Mouse (Mus musculus) embryonic facial prominence, embryonic 14.5 days (tissue): ENCODE data around the gene Rnf181. TPM values are rescaled to one million over a fixed set of nuclear protein-coding genes. Genes with fewer than 3 reads are reported as not detected.

ENCODE experiments used
- ATAC-seq: fragments of 200-750 bp; cut with Nextera tagmentation; 2 replicates; pipeline ENCODE4 v1.8.0; 2017; ENCODE audit warnings: low read depth, moderate number of reproducible peaks, moderate TSS enrichment
- DNase-seq: peaks from one replicate; pipeline ENCODE4 v3.0.0-alpha.2; 2015; ENCODE audit warnings: low spot score
- H3K27ac ChIP-seq: fragments of 300-500 bp; sonication (generic); replicated peaks from 2 replicates; pipeline ENCODE4 v1.5.1; 2014; ENCODE audit warnings: low read depth, mild to moderate bottlenecking, low read length, moderate library complexity
- H3K27me3 ChIP-seq: fragments of 300-500 bp; sonication (generic); replicated peaks from 2 replicates; pipeline ENCODE4 v1.6.1; 2014; ENCODE audit warnings: low read length; ENCODE audit not compliant: control insufficient read depth, insufficient read depth
- H3K36me3 ChIP-seq: fragments of 300-500 bp; sonication (generic); 2 replicates; pipeline ENCODE4 v1.6.1; 2014; ENCODE audit warnings: low read length, mixed read lengths; ENCODE audit not compliant: control insufficient read depth, insufficient read depth
- H3K4me1 ChIP-seq: fragments of 300-500 bp; sonication (generic); 2 replicates; pipeline ENCODE4 v1.6.1; 2014; ENCODE audit warnings: antibody characterized with exemption, low read length; ENCODE audit not compliant: control insufficient read depth, insufficient read depth
- H3K4me2 ChIP-seq: fragments of 300-500 bp; sonication (generic); 2 replicates; pipeline ENCODE4 v1.6.1; 2014; ENCODE audit warnings: low read depth, mild to moderate bottlenecking, low read length, moderate library complexity, mixed read lengths
- H3K4me3 ChIP-seq: fragments of 300-500 bp; sonication (generic); 2 replicates; pipeline ENCODE4 v1.5.1; 2014; ENCODE audit warnings: low read depth, mild to moderate bottlenecking, low read length
- H3K9ac ChIP-seq: fragments of 300-500 bp; sonication (generic); 2 replicates; pipeline ENCODE4 v1.6.1; 2014; ENCODE audit warnings: low read depth, mild to moderate bottlenecking, low read length, moderate library complexity, mixed read lengths
- H3K9me3 ChIP-seq: fragments of 300-500 bp; sonication (generic); 2 replicates; pipeline ENCODE4 v1.6.1; 2016; ENCODE audit warnings: low read length; ENCODE audit not compliant: control insufficient read depth
- WGBS: fragments of 180-500 bp; shearing (Covaris S2); extraction: QIAGEN DNeasy Blood & Tissue Kit; methylation state at CpG from one replicate; pipeline ENCODE4 v1.1.7; 2014; 5-methylcytosine and 5-hydroxymethylcytosine counted together
- polyA plus RNA-seq: library from polyadenylated mRNA; unstranded; fragments of >200 nt; fragmentation: Nextera tagmentation; extraction: Ambion mirVana; gene quantifications from 2 replicates; pipeline ENCODE4 v1.2.1, GENCODE M21; 2014

The Rnf181 gene
- polyA plus RNA-seq, 1 experiment from 2014 or later, result 79.9 TPM

DNA sequence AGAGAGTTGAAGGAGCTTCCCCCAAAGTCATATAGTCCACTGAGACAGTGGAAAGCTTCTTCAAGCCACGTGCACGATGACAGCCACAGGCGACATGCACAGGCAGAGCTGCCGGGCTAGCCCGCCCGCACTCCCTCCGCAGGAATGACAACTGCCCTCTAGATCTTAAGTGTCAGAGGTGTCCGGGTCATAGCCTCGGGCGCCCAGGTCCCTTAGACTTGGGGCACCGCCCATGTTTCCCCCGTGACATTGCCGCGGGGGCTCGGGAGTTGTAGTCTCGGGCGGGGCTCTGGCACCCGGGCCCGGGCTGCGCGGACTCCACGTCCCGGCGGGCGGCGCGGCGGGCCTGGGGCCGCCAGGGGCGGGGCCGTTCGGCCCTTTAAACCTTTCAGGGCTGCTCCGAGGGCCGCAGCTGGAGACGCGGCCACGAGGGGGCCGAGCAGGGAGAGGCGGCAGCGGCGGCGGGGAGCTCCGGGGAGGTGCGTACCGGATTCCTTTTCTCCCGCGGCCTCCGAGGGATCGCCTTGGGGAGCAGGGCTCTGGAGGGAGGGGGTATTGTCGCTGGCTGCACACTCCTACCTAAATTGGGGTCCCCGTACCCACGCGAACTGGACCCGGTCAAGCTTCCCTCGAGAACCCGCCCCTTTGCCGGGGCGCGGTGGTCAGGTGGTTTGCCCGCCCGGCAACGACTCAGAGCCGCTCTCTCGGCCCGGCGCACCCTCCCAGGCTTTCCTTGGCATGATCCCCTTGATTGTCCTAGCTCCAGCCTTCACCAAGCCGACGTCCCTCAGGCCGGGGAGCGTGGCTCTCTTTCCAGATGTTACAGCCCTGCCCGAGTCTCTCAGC is 11.5 kb downstream of the Rnf181 start, which contains the start of gene Tmem150a:
TSS of gene Tmem150a (plus strand) at position 382 of the 846 bp plus-strand sequence.
- ATAC-seq (peak; percentile 92), DNase-seq (peak; percentile 89)
- Histone ChIP-seq H3K4me1 (peaks cover 17% of the 10 kb centered on the region; the same call in 1 of the 2 replicates), H3K36me3 (peaks cover 39% of the 10 kb centered on the region), H3K9ac (peak within 1 kb of the TSS; percentile 76), H3K27ac (no peak within 1 kb of the TSS; the same call in 1 of the 2 replicates), H3K4me2 (peak within 1 kb of the TSS; percentile 95), H3K27me3 (no peaks in the 10 kb centered on the region), H3K4me3 (peak within 1 kb of the TSS; percentile 65), H3K9me3 (no peaks in the 10 kb centered on the region)
- 0% methylated on average over 44 of the region's 71 CpGs for WGBS

DNA sequence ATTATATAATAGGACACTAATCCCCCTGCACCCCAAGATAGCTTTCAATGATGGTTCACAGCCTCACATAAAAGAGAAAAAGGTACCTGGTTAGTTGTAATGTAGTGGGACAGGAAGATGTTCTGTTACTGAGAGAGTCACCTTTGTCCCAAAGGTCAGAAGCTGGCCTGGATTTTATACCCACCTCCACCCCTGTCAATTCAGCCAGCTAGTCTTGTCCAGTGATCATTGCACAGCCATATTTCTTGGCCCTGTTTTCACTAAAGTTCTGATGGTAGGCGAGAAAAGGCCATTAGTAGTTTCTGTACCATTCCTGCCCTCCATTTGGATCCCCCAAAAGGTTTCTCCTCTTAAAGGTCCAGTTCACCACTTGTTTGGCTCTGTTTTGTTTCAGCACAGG is 12.7 kb downstream of the Rnf181 start:
- ATAC-seq, result no peak
- Histone ChIP-seq H3K27ac (no peak overlapping the region), H3K4me3 (no peak overlapping the region), H3K4me2 (no peak overlapping the region), H3K4me1 (peaks cover 17% of the 10 kb centered on the region; the same call in 1 of the 2 replicates), H3K9me3 (no peaks in the 10 kb centered on the region), H3K9ac (no peak overlapping the region), H3K27me3 (no peaks in the 10 kb centered on the region), H3K36me3 (peaks cover 38% of the 10 kb centered on the region)
- DNase-seq, result no peak
- 74% methylated on average over 1 of the region's 1 CpGs for WGBS

DNA sequence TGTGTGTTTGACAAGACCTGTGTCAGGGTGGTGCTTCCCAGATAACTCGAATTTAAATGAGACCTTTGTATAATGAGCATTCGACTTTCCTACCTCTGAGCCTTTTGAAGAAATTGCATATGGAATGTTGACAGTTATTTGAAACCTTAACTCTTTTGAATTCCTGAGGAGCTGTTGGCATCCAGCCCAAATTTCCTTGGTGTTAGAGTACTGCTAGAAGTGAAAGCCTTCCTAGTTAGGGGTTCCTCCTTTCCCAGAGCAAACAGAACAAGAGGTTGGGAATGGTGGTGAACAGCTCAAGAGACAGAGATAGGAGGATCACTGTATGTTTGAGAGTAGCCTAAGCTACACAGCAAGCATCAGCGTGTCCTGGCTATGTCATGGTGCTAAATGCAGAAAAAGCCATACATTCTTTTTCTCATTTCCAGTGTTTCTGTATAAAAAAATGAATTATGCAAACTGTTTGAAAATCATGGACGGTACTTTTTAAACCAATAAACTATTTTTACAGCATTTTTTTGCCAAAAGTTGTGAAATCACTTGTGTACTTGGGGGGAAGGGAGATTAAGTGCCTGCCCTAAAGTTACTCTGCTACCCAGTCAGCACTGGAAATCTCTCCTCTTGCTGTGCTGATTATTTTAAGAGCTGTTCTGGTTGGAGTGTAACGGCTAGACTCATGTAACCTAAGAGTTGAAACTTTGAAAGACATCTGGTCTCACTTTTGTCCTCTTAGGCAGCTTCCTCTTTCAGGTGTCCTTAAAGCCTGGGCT is 13.9 kb downstream of the Rnf181 start:
- H3K27ac ChIP-seq, result no peak overlapping the region
- H3K4me1 ChIP-seq, result peaks cover 26% of the 10 kb centered on the region
- H3K27me3 ChIP-seq, result no peaks in the 10 kb centered on the region
- 42% methylated on average over 5 of the region's 5 CpGs for WGBS
- H3K4me3 ChIP-seq, result no peak overlapping the region
- no peak overlapping the region for H3K9ac ChIP-seq
- H3K9me3 ChIP-seq, result no peaks in the 10 kb centered on the region
- H3K36me3 ChIP-seq, result peaks cover 33% of the 10 kb centered on the region
- no peak overlapping the region for H3K4me2 ChIP-seq
- DNase-seq, result peak; percentile 77
- ATAC-seq, result no peak

DNA sequence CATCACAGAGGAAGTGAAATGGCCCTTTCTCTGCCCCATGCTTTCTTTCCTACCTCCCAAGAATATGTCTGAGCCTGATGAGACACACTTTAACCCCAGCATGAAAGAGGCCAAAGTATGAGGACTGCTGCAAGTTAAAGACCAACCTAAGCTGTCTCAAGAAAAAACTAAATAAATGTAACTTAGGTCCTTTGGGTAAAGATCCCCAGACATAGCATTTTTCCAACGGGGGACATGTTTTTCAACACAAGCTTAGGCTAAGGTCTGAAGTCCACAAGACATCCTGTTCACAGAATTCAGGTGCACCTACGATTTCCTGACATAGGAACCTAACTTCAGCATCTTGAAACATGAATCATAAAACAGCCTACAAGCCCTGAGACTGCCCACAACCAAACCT is 16.5 kb downstream of the Rnf181 start:
- ATAC-seq (no peak), DNase-seq (no peak)
- Histone ChIP-seq H3K4me1 (peaks cover 28% of the 10 kb centered on the region), H3K27ac (no peak overlapping the region), H3K4me2 (no peak overlapping the region), H3K9me3 (no peaks in the 10 kb centered on the region), H3K9ac (no peak overlapping the region), H3K27me3 (0 out of 2 replicates have a peak, but pooled peaks cover 2% of the 10 kb centered on the region), H3K4me3 (no peak overlapping the region), H3K36me3 (peaks cover 33% of the 10 kb centered on the region)
- WGBS, result 94% methylated on average over 2 of the region's 2 CpGs

DNA sequence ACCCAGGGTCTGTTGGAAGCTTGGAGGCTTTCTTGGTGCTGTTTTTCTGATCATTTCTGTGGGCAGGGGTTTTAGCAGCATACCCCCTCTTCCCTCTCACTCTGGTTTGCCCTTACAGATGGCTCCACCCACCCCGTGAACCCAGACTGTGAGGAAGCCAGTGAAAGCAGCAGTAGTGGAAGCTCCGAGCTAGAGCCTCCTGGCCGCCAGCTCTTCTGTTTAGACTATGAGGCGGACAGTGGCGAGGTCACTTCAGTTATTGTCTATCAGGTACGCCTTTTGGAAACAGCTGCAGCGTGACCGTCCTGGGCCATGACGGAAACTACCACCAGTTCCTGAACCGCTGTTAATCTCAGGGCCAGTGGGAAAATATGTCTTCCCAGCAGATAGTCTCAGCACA is 18.3 kb downstream of the Rnf181 start:
- ATAC-seq, result no peak
- Histone ChIP-seq H3K4me2 (peak overlapping the region; percentile 81), H3K4me3 (peak overlapping the region; percentile 86), H3K9ac (peak overlapping the region; percentile 95; the same call in 1 of the 2 replicates), H3K4me1 (peaks cover 30% of the 10 kb centered on the region), H3K27me3 (0 out of 2 replicates have a peak, but pooled peaks cover 2% of the 10 kb centered on the region), H3K9me3 (no peaks in the 10 kb centered on the region), H3K36me3 (peaks cover 33% of the 10 kb centered on the region), H3K27ac (no peak overlapping the region)
- WGBS, result 80% methylated on average over 10 of the region's 10 CpGs
- no peak for DNase-seq

DNA sequence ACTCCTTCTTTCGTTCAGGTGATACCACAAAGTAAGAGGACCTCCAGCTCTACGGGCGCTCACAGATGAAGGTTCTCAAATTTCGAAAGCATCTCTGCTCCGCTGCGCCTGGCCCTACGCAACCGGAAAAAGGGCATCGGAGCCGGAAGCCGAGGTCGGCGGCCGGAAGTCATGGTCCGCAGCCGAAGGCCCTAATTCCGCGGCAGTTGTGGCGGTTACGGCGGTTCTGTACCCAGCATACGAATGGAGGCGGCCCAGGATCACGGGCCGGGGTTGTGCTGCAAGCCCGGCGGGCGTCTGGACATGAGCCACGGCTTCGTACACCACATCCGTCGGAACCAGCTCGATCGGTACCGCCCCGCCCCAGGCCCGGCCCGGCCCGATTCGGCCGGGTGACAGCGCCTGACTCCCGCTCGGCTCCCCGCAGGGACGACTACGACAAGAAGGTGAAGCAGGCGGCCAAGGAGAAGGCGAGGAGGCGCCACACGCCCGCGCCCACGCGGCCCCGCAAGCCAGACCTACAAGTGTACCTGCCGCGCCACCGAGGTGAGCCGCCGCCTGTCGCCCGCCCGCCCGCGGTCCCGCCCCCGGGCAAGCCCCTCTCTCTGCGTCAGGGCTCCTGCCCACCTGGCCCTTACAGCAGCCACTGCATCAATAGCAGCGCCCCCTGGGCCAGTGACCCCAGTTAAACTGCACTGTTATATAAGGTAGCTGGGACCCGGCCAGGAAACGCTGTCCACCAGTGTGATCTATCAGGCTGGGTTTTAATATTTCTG is 19.4 kb downstream of the Rnf181 start, which contains the start of gene 0610030E20Rik:
TSS of gene 0610030E20Rik (plus strand) at position 152 of the 776 bp plus-strand sequence.
- whole genome bisulfite sequencing, result 0% methylated on average over 46 of the region's 72 CpGs
- Histone ChIP-seq H3K36me3 (peaks cover 33% of the 10 kb centered on the region), H3K4me1 (peaks cover 25% of the 10 kb centered on the region), H3K27ac (peak within 1 kb of the TSS; percentile 92), H3K4me2 (peak within 1 kb of the TSS; percentile 81), H3K9me3 (no peaks in the 10 kb centered on the region), H3K9ac (peak within 1 kb of the TSS; percentile 95), H3K27me3 (0 out of 2 replicates have a peak, but pooled peaks cover 2% of the 10 kb centered on the region), H3K4me3 (peak within 1 kb of the TSS; percentile 86)
- DNase-seq (peak; percentile 86), ATAC-seq (peak; percentile 70)

DNA sequence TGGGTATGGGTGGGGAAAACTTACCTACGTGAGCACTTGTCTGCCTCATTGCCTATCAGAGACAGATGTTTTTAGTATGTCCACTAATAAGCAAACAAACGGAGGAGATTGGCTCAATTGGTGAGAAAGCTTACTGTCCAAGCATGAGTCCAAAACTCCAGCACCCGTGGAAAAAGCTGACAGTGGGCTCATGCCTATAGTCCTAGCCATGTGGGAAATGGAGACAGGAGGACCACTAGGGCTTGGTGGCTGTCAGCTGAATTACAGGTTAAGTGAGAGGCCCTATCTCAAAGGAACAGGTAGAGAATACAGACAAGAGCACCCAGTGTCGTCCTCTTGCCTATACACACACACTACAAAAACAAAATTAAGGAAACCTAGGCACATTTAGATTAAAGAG is 20.5 kb downstream of the Rnf181 start:
- Histone ChIP-seq H3K36me3 (peaks cover 30% of the 10 kb centered on the region), H3K4me2 (no peak overlapping the region), H3K4me3 (0 out of 2 replicates have a peak overlapping the region, but pooled peaks have one; percentile 86), H3K27ac (no peak overlapping the region), H3K9me3 (no peaks in the 10 kb centered on the region), H3K27me3 (0 out of 2 replicates have a peak, but pooled peaks cover 2% of the 10 kb centered on the region), H3K4me1 (peaks cover 23% of the 10 kb centered on the region), H3K9ac (no peak overlapping the region)
- no peak for ATAC-seq
- DNase-seq, result no peak
- 91% methylated on average over 4 of the region's 4 CpGs for WGBS

DNA sequence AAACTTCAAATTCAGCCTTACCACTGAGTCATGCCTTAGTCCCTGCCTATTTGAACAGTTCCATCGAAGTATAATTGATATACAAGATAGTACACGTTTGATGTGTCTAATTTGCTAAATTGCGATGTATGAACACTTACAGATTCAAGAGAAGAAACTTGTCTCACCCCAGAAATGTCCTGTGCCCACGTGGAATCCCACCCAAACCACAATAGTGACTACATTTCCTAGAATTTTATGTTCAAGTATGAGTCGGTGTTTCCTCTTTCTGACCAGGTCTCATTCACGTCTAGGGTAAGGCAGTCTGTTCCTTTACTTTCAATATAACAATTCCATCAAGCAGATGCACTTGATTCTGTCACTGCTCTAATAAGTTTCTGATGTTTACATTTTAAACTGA is 21.1 kb downstream of the Rnf181 start:
- WGBS, result 52% methylated on average over 6 of the region's 6 CpGs
- H3K4me3 ChIP-seq, result peak overlapping the region; percentile 86

More for the DNA sequence above, 21.1 kb downstream of the Rnf181 start:
- H3K4me1 ChIP-seq, result peaks cover 23% of the 10 kb centered on the region
- ATAC-seq, result no peak
- H3K27ac ChIP-seq, result no peak overlapping the region
- 0 out of 2 replicates have a peak, but pooled peaks cover 2% of the 10 kb centered on the region for H3K27me3 ChIP-seq
- H3K4me2 ChIP-seq, result peak overlapping the region; percentile 95
- no peak for DNase-seq
- H3K9me3 ChIP-seq, result no peaks in the 10 kb centered on the region
- H3K36me3 ChIP-seq, result peaks cover 27% of the 10 kb centered on the region
- H3K9ac ChIP-seq, result no peak overlapping the region
